Mouse (Mus musculus): Measurements from ENCODE around the gene Prox1.

The Prox1 gene

DNA sequence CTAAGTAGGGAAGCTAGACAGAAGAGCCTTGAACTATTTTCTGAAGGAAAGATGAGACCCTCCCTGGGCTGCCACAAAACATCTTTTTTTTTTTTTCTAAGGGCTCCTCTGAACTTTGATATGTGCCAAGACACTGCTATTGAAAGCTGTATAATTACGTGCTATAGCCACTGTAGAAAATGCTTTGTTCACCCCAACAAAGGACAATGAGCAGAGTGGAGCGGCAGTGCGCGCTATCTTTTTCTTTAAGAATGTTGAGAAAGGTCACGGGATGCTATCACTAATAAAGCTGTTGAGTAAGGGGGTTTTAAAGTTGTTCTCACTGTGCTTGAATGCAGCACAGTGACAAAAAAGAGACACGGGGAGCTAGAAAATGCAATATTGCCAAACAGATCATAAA is 30.0 kb downstream of the Prox1 start:
- DNase-seq = no peak

DNA sequence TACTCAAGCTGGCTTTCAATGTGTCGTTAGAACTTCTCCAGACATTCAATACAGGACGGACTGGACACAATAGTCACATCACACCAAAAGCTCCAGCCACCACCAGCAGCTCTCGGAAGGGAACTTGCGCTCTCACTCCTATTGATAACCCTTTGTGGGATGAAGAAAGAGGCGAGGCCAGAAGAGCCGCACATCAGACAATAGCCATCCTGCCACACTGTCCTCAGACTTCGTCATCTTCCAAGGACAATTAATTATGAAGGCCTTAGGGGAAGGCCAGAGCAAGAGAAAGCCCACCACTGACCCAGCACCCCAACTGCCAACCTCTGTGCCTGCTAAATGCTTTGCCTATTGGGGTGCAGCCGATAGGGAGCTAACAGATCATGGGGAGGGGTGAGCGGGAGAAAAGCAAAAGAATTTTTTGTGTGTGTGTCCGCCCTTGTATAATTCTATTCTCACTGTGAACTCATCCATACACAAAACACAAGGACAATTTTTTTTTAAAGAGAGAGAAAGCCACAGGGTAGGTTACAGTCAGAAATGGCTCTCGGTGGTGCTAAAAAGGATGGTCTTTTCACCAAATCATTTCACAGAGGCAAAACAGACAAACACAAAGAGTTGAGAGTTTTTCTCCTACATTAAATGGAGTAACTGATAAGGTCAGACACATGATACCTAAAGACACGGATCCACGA is 30.7 kb downstream of the Prox1 start:
- no peak for DNase-seq

DNA sequence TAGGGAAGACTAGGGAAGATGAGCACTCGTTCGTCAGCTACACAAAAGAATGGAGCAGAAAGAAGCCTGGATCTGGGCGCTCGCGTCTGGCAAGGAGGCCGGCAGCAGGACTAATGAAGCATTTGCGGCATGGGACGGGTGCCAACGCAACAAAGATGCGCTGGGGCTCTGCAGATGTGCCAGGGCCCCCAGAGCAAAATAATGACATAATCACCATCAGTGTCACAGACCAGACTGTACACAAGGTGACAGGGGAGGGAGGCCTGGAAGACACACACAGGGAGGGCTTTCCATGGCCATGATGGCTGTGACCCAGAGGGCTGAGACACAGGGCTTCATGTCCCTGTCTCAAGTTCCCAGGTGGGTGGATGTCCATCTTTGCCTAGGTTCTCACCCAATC is 32.6 kb downstream of the Prox1 start:
- DNase-seq = no peak

DNA sequence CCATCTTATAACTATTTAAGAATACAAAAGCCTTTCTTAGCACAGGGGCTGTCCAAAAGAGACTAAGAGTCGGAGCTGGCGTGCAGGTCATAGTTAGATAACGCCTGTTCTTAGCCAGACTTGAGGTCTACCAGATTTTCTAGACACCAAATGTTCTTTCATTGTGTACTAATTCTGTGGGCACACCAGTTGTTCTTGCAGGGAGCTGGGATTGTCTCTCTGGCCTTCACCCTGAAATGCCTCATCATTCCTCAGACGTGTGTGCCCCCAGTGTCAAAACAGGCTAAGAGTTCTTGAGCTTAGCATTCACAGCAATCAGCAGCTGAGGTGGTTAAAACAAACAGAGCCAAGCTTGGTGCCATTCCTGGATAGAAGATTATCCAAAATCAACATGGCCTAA is 37.6 kb downstream of the Prox1 start:
- no peak for DNase-seq

DNA sequence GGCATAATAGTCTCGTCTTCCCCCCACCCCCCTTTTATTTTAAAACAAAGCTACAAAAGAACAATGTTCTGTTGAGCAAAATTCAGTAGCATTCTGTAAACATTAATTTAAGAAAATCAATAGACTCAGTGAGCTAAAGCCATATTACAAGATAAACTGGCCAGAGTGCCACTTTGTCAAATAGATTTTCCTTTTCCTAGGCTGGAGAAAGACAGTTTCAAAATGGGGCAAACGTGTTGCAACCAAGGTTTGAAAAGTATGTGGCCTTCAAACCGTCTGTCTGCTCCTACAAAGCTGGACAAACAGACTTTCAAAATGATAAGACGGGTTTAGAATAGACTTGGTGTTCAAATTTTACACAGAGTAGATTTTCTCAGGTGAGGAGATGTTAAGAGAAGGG is 39.6 kb downstream of the Prox1 start:
- no peak for DNase-seq

DNA sequence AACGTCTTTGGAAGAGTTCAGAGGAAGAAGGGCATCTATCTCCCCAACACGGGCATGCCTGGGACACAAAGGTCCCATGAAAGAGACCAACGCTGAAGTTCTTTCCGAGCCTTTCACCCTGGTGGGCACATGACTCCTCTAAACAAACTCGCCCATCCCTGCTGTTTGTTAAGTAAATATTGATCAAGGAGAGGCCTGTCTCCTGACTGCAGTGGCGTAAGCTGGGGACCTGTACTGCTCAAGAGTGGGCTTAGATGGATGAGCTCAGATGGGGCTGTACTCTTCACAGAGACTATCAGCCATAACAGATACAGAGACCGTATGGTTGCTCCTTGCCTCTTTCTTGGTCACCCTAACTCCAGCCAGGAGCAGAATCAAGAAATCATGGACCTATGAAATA is 41.0 kb downstream of the Prox1 start:
- DNase-seq = no peak

DNA sequence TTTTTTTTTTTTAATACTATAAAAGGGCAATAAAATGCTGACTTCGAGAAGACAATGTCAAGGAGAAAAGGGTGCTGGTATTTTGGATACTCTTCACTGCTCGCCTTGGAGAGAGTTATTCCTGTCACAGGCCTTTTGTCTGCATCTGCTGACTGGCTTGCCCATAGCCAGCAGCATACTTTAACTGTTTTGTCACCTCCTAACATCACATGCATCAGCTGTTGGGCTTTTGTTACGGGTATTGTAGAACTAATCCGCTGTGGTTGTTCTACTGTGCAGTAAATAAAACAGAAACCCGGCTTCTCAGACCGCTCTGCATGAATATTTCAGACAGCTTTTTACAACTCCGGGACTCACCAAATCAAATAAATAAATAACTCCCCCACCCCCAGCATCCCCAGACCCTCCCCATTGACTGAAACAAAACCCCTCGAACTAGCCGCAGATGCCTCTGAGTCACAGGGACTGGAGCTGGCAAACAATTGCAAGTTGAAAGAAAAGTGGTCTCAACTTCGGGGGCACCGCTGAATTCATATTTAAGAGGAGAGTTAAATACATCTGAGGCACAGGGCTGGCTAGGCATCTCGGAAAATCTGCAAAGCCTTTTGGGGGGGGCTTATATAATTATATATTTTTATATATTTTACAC is 41.7 kb downstream of the Prox1 start:
- DNase-seq = no peak

DNA sequence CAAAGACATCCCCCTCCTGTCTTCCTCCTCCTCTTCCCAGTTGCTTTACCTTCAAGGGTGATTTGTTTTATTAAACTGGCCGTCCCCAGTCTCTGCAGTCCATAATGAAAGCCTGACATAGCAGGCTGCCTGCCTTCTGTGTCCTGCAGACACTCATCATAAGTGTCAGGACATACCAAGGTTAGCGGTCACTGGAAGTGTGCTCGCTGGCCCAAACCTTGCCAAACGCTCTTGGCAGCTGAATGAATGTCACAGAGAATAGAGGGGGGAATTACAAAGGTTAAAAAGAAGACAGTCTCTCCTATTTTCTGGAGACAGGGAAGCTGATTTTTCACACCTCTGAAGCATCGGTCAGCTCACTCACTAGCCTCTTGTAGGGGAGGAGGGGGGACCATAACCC is 42.6 kb downstream of the Prox1 start:
- peak; percentile 5 for DNase-seq

DNA sequence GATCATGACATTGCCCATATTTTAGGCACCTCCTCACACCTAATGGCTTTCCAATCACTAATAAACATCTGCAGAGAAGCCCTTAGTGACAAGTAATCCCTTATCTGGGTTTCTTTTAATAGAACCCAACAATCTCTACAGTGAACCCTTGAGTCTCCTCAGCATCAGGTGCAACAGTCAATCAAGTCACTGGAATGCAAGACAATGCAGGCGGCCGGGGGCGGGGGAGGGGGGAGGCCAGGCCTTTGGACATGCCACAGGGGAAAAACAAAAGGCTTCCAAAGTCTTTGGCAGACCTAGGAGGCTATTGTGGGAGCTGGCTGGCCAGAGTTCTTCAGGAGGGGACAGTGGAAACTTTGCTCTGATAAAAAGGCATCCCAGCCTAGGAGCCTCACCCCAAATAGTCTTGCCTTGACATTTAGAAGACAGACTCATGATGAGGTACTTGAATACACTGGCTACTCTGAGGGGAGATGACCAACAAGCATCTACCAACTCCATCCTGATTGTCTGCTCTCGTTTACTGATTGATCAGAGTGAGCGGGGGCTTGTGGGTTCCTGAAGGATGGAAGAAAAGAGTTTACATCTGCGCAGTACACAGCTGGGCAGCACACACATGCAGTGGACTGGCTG is 43.2 kb downstream of the Prox1 start:
- no peak for DNase-seq

DNA sequence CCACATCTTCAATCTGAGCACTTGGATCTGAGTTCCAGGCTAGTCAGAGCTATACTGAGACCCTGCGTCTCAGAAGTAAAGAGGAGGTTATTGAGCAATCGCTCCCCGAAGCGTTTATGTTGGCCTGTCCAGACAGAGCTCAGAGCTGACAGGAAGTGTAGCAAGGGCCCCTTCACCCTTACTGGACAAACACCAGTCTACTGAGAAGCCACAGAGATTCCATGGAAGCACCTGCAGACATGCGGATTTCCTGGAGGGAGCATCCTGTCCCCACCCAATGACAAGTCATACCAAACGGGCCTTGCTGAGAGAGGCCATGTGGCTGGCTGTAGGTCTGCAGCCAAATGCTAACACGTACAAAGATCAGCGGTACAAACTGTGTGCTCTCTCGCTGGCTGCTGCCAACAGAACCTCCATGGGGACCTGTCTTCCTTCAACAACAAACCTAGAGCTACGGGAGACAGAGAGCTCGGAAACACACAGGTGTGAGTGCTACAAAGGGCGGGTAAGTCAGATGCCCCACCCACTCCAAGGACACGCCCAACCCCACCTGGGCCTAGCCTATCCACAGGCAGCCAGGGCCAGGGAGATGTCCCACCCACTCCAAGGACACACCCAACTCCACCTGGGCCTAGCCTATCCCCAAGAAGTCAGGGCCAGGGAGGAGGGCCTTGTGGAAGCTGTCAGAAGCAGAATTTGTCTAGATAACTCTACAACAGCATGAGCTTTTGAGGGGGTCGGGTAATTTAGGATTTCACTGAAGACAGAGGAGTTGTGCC is 45.4 kb downstream of the Prox1 start:
- DNase-seq = peak; percentile 27

DNA sequence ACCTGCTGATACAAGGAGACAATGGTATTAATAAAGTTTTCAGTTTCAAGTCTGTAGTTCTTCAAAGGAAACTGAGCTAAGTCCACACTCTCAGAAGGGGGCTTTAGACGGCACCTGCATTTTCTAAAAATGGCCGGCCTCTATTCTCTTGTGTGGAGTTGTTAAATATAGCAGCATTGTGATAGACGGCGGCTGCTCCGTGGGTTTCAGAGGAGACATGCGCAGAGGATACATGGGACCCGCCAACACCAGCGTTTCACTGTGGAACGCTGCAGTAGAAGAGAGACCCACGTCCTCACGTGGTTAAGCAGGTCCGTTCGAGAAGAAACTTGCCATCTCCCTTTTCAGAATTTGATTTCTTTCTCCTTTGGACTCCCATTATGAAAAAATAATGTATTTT is 47.1 kb downstream of the Prox1 start:
- no peak for DNase-seq

DNA sequence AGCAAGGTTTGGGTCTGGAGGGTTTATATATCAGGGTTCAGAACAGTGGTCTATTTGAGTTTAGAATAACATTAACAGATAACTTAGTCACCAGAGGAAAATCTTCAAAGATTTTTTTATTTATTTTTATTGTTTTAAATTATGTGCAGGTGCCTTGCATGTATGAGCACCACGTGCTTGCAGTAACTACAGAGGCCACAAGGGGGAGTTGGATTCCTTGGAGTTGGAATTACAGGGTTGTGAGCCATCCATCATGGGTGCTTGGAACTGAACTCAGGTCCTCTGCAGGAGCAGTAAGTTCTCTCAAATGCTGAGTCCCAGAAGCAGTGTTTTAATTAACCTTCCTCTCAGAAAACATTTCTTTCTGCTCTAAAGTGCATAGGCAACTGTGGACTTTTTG is 54.5 kb downstream of the Prox1 start:
- DNase-seq = no peak

DNA sequence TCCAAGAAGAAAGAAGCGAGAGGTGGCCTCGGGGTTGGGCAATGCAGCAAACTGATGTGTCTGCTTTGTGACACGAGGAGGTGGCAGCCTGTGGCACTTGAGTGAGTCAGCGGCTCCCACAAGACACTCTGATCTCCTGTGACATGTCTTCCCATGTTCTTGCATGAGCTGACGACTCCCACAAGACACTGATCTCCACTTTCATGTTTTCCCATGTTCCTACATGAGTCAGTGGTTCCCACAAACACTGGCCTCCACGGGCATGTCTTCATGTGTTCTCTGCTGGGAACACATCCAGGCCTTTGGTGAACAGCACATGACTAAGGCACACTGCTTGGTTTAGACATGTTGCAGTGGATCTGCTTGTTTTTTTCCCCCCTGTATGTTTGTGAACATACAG is 58.8 kb downstream of the Prox1 start:
- no peak for DNase-seq

DNA sequence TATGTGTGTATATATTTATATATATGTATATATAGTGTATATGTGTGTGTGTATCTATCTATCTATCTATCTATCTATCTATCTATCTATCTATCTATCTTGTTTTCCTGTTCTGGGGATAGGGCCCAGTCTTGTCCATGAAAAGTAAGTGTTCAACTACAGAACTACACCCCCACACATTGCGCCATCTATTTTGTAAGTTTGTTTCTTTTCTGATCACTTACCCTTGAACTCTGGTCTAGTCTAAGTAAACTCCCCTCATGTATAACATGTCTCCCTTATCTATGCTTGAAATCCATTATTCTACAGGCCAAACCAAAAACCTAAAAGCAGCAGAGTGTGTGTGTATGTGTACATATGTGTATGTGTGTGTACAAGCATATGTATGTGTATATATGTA is 62.9 kb downstream of the Prox1 start:
- no peak for DNase-seq

DNA sequence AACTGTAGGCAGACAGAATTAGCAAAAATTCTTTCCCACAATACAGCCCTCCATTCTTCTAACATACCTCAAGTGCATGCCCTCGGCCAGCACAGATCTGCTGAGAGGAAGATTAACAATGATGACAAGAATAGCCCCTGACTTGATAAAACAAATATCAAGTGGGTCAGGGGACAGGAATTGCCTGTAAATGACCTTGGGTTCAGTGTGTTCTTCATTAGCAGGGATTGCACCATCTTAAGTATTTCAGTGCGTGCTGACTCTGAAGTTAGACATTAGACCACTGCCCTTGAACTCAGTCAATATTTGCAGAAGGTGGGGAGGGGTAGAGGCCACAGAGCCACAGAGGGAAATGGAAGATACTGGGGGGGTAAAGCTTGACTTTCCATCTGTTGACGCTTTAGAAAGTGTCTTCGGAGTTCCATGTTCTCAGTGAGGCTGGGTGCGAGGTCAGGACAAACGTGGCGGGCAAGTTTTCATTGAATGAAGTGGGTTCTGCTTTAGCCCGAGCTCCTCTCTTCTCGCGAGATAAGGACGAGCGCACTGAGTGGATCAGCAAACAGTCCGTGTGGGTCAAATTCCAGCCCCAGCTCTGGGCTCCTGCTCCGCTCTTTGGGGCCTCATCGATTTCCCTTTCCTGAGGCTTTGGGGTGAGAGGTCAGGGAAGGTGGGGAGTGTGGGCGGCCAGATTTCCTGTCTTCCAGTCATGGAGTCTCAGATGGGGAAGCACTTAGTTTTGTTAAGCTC is 63.7 kb downstream of the Prox1 start:
- DNase-seq = no peak

DNA sequence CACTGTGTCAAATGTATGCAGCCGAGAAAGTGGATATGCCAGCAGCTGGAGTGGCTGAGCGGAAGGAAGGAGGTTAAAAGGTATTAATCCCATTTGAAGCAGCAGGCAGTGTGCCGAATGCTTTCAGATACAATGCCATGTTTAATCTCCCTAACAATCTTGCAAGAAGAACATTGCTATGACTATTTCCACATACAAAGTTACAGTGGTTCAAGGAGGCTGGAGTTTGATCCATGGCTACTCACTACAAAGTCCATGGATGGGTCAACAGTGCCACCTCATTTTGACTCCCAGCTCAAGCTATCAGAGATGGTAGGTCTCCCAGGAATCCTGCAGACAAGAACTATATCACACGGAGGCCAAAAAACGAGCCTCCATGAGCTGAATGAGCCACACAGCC is 64.5 kb downstream of the Prox1 start:
- no peak for DNase-seq

DNA sequence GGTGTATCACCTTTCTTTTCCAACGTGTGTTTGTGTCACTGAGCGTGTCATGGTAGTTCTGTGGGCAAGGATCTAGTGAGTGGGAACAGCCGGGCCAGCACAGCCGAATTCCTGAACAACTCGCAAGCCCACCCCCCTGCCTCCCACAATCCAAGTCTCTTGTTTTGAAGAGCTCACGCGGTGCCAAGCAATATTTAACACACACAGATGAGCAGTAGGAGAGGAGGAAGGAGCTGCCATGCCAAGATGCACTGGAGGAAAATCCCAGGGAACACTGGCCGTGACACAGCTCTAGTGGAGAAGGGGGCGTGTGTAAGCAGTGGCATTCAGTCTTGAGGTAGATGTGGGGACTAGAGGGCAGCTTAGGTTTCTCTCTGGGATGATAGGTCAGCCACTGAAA is 77.2 kb downstream of the Prox1 start:
- DNase-seq = no peak

DNA sequence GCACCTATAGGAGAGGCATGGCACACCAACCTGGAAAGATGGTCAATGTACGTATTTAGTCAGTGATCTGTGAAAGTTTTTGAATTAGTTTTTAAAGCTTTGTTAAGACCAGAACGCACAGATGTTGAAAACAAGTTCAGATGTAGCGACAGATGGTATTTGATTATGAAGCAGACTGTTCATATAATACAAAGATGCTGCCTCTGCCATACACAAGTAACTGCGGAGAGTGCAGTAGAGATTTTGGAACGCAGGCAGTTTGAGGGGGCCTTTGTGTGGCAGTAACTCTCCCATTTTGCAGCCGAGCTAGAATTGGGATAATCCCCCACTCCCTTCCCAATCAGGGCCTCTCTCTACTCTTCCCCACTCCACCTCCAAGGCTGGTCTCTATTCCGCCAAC is 78.4 kb downstream of the Prox1 start:
- DNase-seq = no peak

DNA sequence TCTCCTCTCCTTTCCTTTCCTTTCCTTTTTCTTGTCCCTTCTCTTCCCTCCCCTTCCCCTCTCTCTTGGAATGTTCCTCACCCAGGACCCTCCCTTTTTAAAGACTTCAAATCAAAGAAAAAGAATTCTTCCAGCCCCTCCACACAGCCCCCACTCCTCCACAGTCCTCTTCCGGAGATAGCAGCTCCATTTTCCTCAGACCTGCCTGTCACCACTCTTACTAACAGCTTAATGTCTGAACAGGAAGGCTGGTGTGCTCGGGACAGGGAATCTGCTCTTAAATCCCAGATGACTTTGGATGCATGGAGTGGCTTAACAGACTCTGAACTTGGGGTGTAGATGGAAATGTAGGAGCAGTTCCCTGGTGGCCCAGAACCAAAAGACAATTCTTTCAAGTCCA is 81.6 kb downstream of the Prox1 start:
- no peak for DNase-seq

DNA sequence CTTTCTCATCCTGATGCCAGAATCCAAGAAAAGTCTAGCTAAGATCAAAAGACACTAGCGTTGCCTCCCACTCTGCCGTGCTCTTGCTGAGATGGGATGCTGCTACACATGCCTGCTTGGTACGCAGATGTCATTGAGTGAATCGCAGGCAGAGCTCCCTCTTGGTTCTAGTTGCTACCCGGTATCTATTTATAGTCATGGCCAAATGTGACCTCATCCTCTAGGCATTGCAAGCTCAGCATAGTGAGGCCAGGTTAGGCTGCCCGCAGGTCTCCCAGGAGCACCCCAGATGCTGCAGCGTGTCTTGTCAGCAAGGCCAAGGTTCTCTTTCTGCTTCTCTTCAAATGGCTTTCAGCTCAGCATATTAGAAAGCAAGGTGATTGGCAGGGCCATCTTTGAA is 84.8 kb downstream of the Prox1 start:
- peak; percentile 4 for DNase-seq

DNA sequence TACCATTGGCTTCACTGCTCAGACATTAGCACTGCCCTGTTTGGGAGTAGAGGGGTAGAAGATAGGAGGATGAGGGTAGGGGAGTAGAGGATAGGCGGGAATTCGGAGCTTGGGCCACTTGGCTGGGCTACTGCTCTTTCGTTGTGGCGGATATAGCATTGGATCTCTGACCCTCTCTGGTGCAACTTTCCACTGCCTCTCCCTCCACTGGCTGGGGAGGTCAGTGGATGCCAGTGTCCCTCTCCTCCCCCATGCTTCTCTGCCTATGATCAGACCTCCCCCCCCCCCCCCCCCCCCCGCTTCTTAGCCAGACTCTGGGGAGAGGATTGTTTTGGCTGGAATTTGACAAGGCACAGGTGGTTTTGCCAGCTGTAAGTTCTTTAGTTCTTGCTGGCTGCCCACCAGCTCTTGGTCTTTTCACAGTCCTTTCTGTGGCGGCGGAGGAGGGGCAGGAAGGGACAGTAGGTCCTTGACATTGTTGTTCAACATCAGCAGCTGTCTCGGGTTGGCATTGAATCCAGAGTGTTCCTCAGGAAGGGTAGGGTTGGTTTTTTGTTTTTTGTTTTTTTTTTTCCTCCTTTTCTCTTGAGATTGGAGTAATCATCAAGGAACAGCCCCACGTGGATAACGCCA is 90.8 kb downstream of the Prox1 start:
- no peak for DNase-seq

DNA sequence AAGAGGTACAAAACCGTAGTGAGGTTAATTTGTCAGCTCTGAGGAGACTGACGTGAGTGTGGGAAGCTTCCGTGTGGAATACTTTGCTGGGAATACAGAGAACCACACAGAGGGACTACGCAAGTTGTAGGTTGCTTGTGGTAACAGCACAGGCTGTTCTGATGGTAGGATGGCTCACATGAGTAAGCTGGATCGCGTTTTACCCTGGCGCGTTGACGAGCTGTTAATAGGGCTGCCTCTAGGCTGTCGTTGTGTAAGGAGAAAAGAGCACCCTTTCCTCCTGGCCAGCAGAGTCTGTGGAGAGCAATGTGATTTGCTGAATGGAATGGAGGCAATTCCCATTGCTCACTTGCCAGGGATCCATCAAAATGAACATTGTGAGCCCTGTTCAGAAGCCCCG is 93.9 kb downstream of the Prox1 start:
- DNase-seq = no peak

Measured in kidney, postnatal 14 days (tissue).